Mouse (Mus musculus) left cerebral cortex, adult 8-10 months (tissue): Measurements from ENCODE around the gene Car10. TPM values are rescaled to one million over a fixed set of nuclear protein-coding genes. Genes with fewer than 3 reads are reported as not detected.

ENCODE experiments used
- DNase-seq, 2 experiments: peaks; one replicate each; pipeline ENCODE4 v3.0.0; 2022; ENCODE audit warnings: low spot score in 2 of 2
- total RNA-seq, 4 experiments: library from RNA; stranded (reverse); gene quantifications; 2 replicates each; pipeline ENCODE4 v1.2.4; 2022

The Car10 gene
- total RNA-seq, 4 experiments from 2014 or later = 109 to 120 (median 112) TPM

GRCm38 (mm10) chr11:93172430-93172829, 74.6 kb downstream of the Car10 start:
- DNase-seq = no peak

DNA sequence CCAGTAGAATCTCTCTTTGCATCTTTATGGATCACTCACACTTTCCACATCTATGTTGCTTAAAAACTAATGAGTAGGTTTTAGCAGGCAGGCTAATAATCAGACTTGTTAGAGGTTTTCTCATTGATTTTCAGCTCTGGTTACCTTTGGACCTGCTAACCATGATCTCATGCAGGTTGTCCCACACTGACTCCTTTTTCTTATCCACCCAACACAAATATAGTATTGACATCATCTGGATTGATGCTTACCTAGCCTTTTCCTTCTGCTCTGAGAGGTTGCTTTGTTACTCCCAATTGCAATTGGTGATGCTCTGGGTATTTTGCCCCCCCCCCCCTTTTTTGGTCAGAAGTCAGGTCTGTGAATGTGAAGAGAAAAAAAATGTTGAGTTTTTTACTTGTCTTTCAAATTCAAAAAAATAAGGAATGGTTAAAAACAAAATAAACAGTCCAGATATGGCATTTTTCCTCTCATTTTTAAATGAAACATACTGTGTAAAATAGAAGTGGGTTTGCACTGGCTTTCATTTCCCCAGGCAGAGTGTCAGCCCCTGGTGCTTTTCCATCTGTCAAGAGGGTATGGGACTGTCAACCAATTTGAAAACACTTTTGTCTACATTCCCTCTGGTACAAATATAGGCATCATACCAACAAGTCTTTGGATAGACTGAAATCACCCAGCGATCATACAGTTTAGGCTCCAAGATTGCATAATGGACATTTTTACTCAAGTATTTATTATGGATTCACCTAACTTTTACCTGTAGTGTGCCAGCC, 75.9 kb downstream of the Car10 start:
- DNase-seq = no peak

- DNase-seq = peak in 1 of 2 experiments; percentile 61
Measured at GRCm38 (mm10) chr11:93185477-93185876, 87.6 kb downstream of the Car10 start.

DNA sequence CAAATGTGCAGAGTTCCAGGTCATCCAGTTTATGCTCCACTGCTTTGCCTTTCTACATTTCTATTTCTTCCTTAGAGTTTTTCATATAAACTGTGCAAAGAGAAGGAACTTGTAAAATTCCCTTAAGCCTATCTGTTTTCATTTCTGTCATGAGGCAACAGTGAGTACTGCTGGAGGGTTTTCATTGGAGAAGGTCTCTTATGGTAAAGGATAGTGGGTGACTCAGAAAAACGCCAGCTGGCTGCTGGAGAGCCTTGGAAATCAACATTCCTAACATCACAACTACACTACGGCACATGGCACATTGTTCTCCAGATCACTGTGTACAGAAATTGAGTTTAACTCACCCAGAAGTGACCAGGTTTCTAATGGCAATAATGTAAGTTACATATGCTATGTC, 88.3 kb downstream of the Car10 start:
- DNase-seq = no peak

GRCm38 (mm10) chr11:93188621-93189020, 90.8 kb downstream of the Car10 start:
- no peak for DNase-seq

- DNase-seq = no peak
Measured at GRCm38 (mm10) chr11:93200046-93200445, 102.2 kb downstream of the Car10 start.

DNA sequence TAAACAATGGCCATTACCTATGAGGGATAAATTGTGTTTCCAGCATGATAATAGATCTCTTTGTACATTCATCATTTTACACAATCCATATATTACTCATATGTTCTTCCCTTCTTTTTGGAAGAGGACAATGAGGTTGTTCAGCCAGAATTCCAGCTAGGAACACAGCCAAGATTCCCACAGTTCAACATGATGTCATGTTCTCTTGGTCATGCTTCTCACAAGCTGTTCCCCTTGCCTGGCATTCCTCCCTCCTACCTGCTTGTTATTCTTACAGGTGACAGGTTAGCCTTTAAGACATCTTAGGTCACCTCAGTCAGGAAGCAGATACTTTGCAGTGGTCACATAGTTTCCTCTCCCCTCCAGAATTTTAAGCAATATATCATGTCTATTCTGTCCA, 119.6 kb downstream of the Car10 start:
- no peak for DNase-seq

DNA sequence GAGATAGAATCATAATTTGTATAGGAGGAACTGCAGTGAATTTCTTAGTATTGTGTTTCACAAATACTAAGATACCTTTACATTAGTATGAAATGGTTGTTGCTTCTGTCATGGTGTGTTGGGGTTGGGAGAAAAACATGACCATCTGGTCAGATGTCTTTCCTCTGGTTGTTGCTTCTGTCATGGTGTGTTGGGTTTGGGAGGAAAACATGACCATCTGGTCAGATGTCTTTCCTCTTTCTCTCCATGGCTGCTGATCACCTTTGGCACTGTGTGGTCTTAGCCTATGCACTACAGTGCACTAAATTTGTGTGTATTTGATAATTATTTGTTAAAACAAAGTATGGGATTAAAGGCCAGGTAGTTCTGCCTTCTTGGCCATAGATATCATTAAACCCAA, 132.2 kb downstream of the Car10 start:
- DNase-seq = no peak

- DNase-seq = no peak
Measured at GRCm38 (mm10) chr11:93249771-93250265, 152.0 kb downstream of the Car10 start.

DNA sequence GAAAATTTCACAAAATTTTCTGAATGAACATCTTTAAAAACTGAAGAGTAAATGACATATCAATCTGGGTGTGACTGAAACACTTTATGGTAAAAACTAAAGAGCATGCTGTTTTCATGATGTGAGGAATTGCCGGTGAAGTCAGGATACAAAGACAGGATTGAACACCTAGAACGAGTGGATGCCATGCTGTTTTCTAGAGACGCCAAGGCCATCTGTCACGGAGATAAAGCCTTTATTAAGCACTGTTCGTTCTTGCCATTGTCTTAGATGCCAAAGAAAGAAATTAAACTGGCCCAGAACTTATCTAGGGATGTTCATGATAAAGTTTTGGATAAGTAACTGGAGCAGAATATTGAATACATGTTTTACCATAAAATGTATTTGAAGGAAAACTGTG, 153.9 kb downstream of the Car10 start:
- DNase-seq = no peak

DNA sequence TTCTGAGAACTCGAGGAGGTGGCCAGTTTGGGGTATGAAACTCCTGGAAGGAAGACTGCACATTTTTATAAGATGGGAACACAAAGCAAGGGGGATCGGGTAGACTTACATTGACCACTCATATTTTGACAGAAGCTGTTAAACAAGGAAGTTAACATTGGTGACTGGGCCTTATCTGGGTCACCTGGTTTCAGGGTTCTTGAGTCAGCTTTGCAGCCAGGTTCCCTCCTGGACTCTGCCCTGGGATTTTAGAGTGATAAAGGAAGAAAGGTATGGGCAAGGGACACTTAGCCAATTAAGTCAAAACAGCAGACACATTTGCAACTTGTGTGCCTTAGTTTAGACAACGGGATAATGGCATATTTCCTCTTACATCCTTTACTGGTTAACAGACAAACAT, 166.2 kb downstream of the Car10 start:
- DNase-seq = no peak

DNA sequence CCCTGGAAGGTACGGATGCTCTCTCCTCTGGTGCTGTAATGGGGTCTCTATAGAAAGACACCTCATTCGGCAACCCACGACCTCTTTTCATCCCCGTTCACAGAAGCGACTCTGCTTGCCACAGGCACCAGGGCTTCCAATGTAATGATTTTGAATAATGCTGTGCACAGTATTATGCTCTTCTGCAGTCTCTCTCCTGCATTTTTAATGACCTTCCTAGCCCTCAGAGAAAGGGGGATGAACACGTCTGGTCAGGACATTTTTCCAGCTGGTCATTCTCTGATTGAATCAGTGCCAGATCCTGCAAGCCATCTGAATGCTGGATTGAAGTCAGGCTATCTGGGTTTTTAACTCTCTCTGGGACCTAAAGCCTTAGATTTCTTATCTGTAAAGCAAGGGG, 174.2 kb downstream of the Car10 start:
- no peak for DNase-seq

DNA sequence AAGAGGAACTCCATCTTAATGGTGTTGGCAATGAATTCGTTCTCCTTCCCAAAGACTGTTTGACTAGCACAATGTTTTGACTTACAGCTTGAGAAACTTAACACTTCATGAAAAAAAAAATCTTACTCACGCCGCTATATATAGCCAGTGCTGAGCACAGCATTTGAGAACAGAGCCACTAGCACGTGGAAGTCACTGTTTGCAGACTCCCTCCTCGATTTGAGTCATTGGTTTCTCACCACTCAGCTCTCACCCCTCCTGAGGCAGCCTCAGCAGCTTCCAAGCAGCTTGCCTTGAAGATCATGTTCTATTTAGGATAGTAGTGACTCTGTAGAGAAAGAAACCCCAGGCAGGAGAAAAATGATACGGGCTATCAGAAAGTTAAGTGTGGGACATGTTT, 176.1 kb downstream of the Car10 start:
- peak in 1 of 2 experiments; percentile 83 for DNase-seq

DNA sequence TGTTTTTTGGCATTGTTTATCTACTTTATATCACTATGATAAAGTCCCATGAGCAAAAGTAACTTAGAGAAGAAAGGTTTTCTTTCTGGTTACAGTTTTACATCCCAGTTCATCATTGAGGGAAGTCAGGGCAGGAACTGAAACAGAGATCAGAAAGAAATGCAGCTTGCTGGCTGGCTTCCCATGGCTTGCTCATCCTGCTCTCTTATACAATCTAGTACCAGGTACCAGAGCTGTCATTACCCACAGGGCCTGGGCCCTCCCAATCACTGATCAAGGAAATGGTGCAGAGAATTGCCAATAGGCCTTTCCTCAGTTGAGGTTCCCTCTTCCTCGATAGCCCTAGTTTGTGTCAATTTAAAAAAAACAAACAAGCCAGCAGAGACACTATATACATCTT, 195.8 kb downstream of the Car10 start:
- no peak for DNase-seq

- no peak for DNase-seq
Measured at GRCm38 (mm10) chr11:93309981-93310380, 212.2 kb downstream of the Car10 start.

GRCm38 (mm10) chr11:93337756-93338155, 239.9 kb downstream of the Car10 start:
- peak in 1 of 2 experiments; percentile 5 for DNase-seq

DNA sequence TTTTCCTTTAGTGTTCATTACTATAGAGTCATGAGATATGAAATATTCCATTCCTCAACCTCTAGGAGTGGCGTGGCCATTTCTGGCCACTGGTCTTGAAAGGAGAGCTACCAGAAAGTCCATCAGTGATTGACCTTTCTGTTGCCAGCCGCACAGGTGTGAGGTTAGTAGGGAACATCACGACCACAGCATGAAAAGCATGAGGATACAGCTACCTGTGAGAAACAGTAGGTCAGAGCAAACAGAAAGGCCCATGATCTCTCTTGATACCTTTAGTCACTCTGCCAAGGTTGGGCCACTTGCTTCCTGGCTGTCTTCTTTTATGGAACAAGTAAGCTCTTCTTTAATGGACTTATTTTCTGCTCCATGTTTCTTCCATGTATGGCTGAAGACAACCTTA, 246.1 kb downstream of the Car10 start:
- no peak for DNase-seq

DNA sequence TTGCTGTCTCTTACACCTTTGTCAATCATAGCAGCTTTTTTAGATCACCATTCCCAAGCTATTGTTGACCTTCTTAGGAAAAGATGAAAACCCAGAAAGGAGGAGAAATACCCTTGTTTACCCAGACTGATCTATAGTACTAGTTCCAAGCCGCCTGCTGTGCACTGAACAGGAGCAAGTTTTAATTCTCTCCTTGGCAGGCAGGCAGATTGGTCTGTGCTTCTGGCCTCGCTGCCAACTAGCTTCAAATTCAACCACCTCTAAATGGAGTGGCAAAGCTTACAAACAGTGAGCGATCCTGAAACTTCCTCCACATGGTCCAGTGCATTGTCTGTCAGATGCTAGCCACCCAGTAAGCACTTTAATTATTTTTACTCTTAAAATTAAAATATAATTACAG, 247.0 kb downstream of the Car10 start:
- DNase-seq = no peak

GRCm38 (mm10) chr11:93361576-93361975, 263.7 kb downstream of the Car10 start:
- no peak for DNase-seq

GRCm38 (mm10) chr11:93364171-93364570, 266.3 kb downstream of the Car10 start:
- DNase-seq = no peak

DNA sequence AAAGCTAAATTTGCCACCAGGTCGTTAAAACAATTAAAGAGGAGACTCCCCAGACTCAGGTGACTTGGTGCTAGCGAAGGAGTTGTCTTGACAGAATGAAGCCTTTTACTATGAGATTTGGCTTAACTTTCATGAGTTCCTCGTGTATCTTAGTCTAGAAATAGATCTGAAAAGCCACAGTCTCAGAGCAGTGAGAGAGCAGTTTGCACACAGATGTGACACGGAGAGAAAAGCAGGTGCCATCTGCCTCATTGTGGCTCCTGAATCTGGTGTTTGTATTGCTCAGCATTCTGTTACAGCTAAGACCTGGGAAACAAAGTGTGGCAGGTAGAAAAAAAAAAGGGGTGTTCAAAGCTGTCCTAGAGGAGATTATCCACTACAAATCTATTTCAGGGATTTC, 269.4 kb downstream of the Car10 start:
- DNase-seq = peak in 1 of 2 experiments; percentile 18

GRCm38 (mm10) chr11:93367740-93368139, 269.9 kb downstream of the Car10 start:
- DNase-seq = no peak

DNA sequence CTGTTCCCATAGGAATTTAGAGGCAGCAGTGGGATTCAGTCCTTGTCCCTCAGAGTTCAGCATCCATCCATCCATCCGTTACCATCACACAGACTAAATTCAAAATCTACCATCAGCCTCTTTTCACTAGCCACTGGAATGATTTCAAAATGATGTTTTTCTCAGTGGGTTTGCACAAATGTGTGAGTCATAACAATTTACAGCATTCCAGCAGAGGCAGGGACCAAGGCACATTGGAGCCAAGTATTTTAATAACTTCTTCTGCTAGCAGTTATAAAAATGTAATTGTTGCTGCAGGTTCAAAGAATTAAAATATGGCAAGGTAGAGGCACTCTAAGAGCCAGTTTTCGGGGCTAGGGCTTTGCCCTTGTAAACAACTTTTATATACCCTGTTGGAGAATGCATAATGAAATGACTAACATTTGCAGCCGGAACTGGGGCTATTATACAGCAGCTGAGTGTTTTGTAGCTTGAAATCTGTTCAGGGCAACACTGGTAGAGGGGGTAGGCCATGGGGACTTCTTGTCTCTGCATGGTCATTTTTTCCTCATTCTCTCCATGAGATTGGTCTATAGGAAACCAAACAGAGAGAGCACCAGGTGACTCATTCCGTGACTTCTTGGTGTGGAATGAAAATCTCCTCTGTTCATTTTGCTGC, 276.0 kb downstream of the Car10 start:
- DNase-seq = no peak
